Mouse (Mus musculus): ENCODE data around the gene Nrxn3. TPM values are rescaled to one million over a fixed set of nuclear protein-coding genes. Genes with fewer than 3 reads are reported as not detected.

Nrxn3 gene
- polyA plus RNA-seq, 1 experiment from 2014 or later = 6.3 TPM

GRCm38 (mm10) chr12:89884576-89884975 is 1161.9 kb downstream of the Nrxn3 start:
- Histone ChIP-seq H3K9ac (replicated peaks; ENCODE audit: low read depth, low read length) (no peak overlapping the region), H3K36me3 (ENCODE audit: control insufficient read depth, insufficient read depth, low read length) (no peaks in the 10 kb centered on the region), H3K4me1 (ENCODE audit: control insufficient read depth, insufficient read depth, low read length) (no peaks in the 10 kb centered on the region), H3K27ac (ENCODE audit: low read length) (no peak overlapping the region), H3K9me3 (ENCODE audit: control insufficient read depth, low read depth, low read length) (no peaks in the 10 kb centered on the region), H3K27me3 (ENCODE audit: control insufficient read depth, insufficient read depth, low read length) (no peaks in the 10 kb centered on the region), H3K4me2 (replicated peaks; ENCODE audit: low read depth, low read length) (no peak overlapping the region), H3K4me3 (ENCODE audit: low read depth, low read length) (no peak overlapping the region)
- 94% methylated on average over 1 of the region's 1 CpGs for WGBS
- no peak for ATAC-seq (ENCODE audit: insufficient number of reproducible peaks, insufficient read depth, low FRiP score, low read depth)

- no peaks in the 10 kb centered on the region for H3K36me3 ChIP-seq (ENCODE audit: control insufficient read depth, insufficient read depth, low read length)
- no peaks in the 10 kb centered on the region for H3K4me1 ChIP-seq (ENCODE audit: control insufficient read depth, insufficient read depth, low read length)
- ATAC-seq (ENCODE audit: insufficient number of reproducible peaks, insufficient read depth, low FRiP score, low read depth) = no peak
- H3K9ac ChIP-seq (replicated peaks; ENCODE audit: low read depth, low read length) = no peak overlapping the region
- no peak overlapping the region for H3K4me3 ChIP-seq (ENCODE audit: low read depth, low read length)
- no peak overlapping the region for H3K4me2 ChIP-seq (replicated peaks; ENCODE audit: low read depth, low read length)
- no peaks in the 10 kb centered on the region for H3K9me3 ChIP-seq (ENCODE audit: control insufficient read depth, low read depth, low read length)
- no peaks in the 10 kb centered on the region for H3K27me3 ChIP-seq (ENCODE audit: control insufficient read depth, insufficient read depth, low read length)
- WGBS = 78% methylated on average over 3 of the region's 3 CpGs
- no peak overlapping the region for H3K27ac ChIP-seq (ENCODE audit: low read length)
These were observed 1166.0 kb downstream of the Nrxn3 start for GRCm38 (mm10) chr12:89888647-89889046.

GRCm38 (mm10) chr12:89896901-89897300 is 1174.2 kb downstream of the Nrxn3 start:
- no peak overlapping the region for H3K4me2 ChIP-seq (replicated peaks; ENCODE audit: low read depth, low read length)
- H3K27me3 ChIP-seq (ENCODE audit: control insufficient read depth, insufficient read depth, low read length) = no peaks in the 10 kb centered on the region
- H3K4me3 ChIP-seq (ENCODE audit: low read depth, low read length) = no peak overlapping the region
- WGBS = 79% methylated on average over 2 of the region's 2 CpGs
- no peaks in the 10 kb centered on the region for H3K4me1 ChIP-seq (ENCODE audit: control insufficient read depth, insufficient read depth, low read length)
- H3K9me3 ChIP-seq (ENCODE audit: control insufficient read depth, low read depth, low read length) = no peaks in the 10 kb centered on the region
- no peak for ATAC-seq (ENCODE audit: insufficient number of reproducible peaks, insufficient read depth, low FRiP score, low read depth)
- no peak overlapping the region for H3K9ac ChIP-seq (replicated peaks; ENCODE audit: low read depth, low read length)
- no peak overlapping the region for H3K27ac ChIP-seq (ENCODE audit: low read length)
- no peaks in the 10 kb centered on the region for H3K36me3 ChIP-seq (ENCODE audit: control insufficient read depth, insufficient read depth, low read length)

GRCm38 (mm10) chr12:89909578-89909977 is 1186.9 kb downstream of the Nrxn3 start:
- H3K9ac ChIP-seq (replicated peaks; ENCODE audit: low read depth, low read length) = no peak overlapping the region
- H3K9me3 ChIP-seq (ENCODE audit: control insufficient read depth, low read depth, low read length) = no peaks in the 10 kb centered on the region
- H3K36me3 ChIP-seq (ENCODE audit: control insufficient read depth, insufficient read depth, low read length) = no peaks in the 10 kb centered on the region
- 75% methylated on average over 3 of the region's 3 CpGs for WGBS
- no peaks in the 10 kb centered on the region for H3K27me3 ChIP-seq (ENCODE audit: control insufficient read depth, insufficient read depth, low read length)
- no peak overlapping the region for H3K4me2 ChIP-seq (replicated peaks; ENCODE audit: low read depth, low read length)
- H3K4me3 ChIP-seq (ENCODE audit: low read depth, low read length) = no peak overlapping the region
- no peak for ATAC-seq (ENCODE audit: insufficient number of reproducible peaks, insufficient read depth, low FRiP score, low read depth)
- no peaks in the 10 kb centered on the region for H3K4me1 ChIP-seq (ENCODE audit: control insufficient read depth, insufficient read depth, low read length)
- no peak overlapping the region for H3K27ac ChIP-seq (ENCODE audit: low read length)

- no peak overlapping the region for H3K27ac ChIP-seq (ENCODE audit: low read length)
- H3K4me2 ChIP-seq (replicated peaks; ENCODE audit: low read depth, low read length) = no peak overlapping the region
- H3K36me3 ChIP-seq (ENCODE audit: control insufficient read depth, insufficient read depth, low read length) = no peaks in the 10 kb centered on the region
- no peaks in the 10 kb centered on the region for H3K9me3 ChIP-seq (ENCODE audit: control insufficient read depth, low read depth, low read length)
- H3K27me3 ChIP-seq (ENCODE audit: control insufficient read depth, insufficient read depth, low read length) = no peaks in the 10 kb centered on the region
- ATAC-seq (ENCODE audit: insufficient number of reproducible peaks, insufficient read depth, low FRiP score, low read depth) = no peak
- no peak overlapping the region for H3K4me3 ChIP-seq (ENCODE audit: low read depth, low read length)
- WGBS = 71% methylated on average over 8 of the region's 8 CpGs
- no peak overlapping the region for H3K9ac ChIP-seq (replicated peaks; ENCODE audit: low read depth, low read length)
- H3K4me1 ChIP-seq (ENCODE audit: control insufficient read depth, insufficient read depth, low read length) = no peaks in the 10 kb centered on the region
These were observed 1195.6 kb downstream of the Nrxn3 start for GRCm38 (mm10) chr12:89918138-89918829.

GRCm38 (mm10) chr12:89932338-89932737 is 1209.7 kb downstream of the Nrxn3 start:
- H3K27ac ChIP-seq (ENCODE audit: low read length) = no peak overlapping the region
- 87% methylated on average over 1 of the region's 1 CpGs for WGBS
- H3K4me1 ChIP-seq (ENCODE audit: control insufficient read depth, insufficient read depth, low read length) = no peaks in the 10 kb centered on the region
- H3K4me3 ChIP-seq (ENCODE audit: low read depth, low read length) = no peak overlapping the region
- no peak overlapping the region for H3K4me2 ChIP-seq (replicated peaks; ENCODE audit: low read depth, low read length)
- H3K9me3 ChIP-seq (ENCODE audit: control insufficient read depth, low read depth, low read length) = no peaks in the 10 kb centered on the region
- no peaks in the 10 kb centered on the region for H3K27me3 ChIP-seq (ENCODE audit: control insufficient read depth, insufficient read depth, low read length)
- no peak overlapping the region for H3K9ac ChIP-seq (replicated peaks; ENCODE audit: low read depth, low read length)
- H3K36me3 ChIP-seq (ENCODE audit: control insufficient read depth, insufficient read depth, low read length) = no peaks in the 10 kb centered on the region
- ATAC-seq (ENCODE audit: insufficient number of reproducible peaks, insufficient read depth, low FRiP score, low read depth) = no peak

- H3K4me2 ChIP-seq (replicated peaks; ENCODE audit: low read depth, low read length) = no peak overlapping the region
- H3K9ac ChIP-seq (replicated peaks; ENCODE audit: low read depth, low read length) = no peak overlapping the region
- no peaks in the 10 kb centered on the region for H3K9me3 ChIP-seq (ENCODE audit: control insufficient read depth, low read depth, low read length)
These were observed 1211.0 kb downstream of the Nrxn3 start for GRCm38 (mm10) chr12:89933630-89934029.

GRCm38 (mm10) chr12:89940746-89941145 is 1218.1 kb downstream of the Nrxn3 start:
- WGBS = 71% methylated on average over 2 of the region's 2 CpGs
- no peak for ATAC-seq (ENCODE audit: insufficient number of reproducible peaks, insufficient read depth, low FRiP score, low read depth)
- Histone ChIP-seq H3K27ac (ENCODE audit: low read length) (no peak overlapping the region), H3K9ac (replicated peaks; ENCODE audit: low read depth, low read length) (no peak overlapping the region), H3K27me3 (ENCODE audit: control insufficient read depth, insufficient read depth, low read length) (no peaks in the 10 kb centered on the region), H3K4me2 (replicated peaks; ENCODE audit: low read depth, low read length) (no peak overlapping the region), H3K36me3 (ENCODE audit: control insufficient read depth, insufficient read depth, low read length) (no peaks in the 10 kb centered on the region), H3K4me1 (ENCODE audit: control insufficient read depth, insufficient read depth, low read length) (no peaks in the 10 kb centered on the region), H3K9me3 (ENCODE audit: control insufficient read depth, low read depth, low read length) (no peaks in the 10 kb centered on the region), H3K4me3 (ENCODE audit: low read depth, low read length) (no peak overlapping the region)

More at GRCm38 (mm10) chr12:89933630-89934029, 1211.0 kb downstream of the Nrxn3 start:
- no peak overlapping the region for H3K27ac ChIP-seq (ENCODE audit: low read length)
- 81% methylated on average over 5 of the region's 5 CpGs for WGBS
- H3K4me1 ChIP-seq (ENCODE audit: control insufficient read depth, insufficient read depth, low read length) = no peaks in the 10 kb centered on the region
- no peaks in the 10 kb centered on the region for H3K27me3 ChIP-seq (ENCODE audit: control insufficient read depth, insufficient read depth, low read length)
- H3K4me3 ChIP-seq (ENCODE audit: low read depth, low read length) = no peak overlapping the region
- H3K36me3 ChIP-seq (ENCODE audit: control insufficient read depth, insufficient read depth, low read length) = no peaks in the 10 kb centered on the region
- no peak for ATAC-seq (ENCODE audit: insufficient number of reproducible peaks, insufficient read depth, low FRiP score, low read depth)
